Mouse (Mus musculus) embryonic fibroblast, embryonic 13.5 days (primary cell): ENCODE data around the gene Sag.

Source experiments
- CTCF ChIP-seq: IDR thresholded peaks from 2 replicates; pipeline ENCODE4 v1.5.1; 2011; ENCODE audit warnings: mild to moderate bottlenecking, control low read depth, low read length, moderate library complexity, borderline replicate concordance; ENCODE audit not compliant: insufficient read depth
- POLR2A ChIP-seq: IDR thresholded peaks from 2 replicates; pipeline ENCODE4 v1.6.1; 2011; ENCODE audit warnings: low read depth, mild to moderate bottlenecking, control low read depth, low read length, moderate library complexity

- TF ChIP-seq POLR2A (no peak), CTCF (no peak)
These were observed 37.7 kb upstream of the Sag start for GRCm38 (mm10) chr1:87765741-87766140.
